Comparison of ENCODE assay signal across 8 mouse cellular contexts in the genomic region with DNA sequence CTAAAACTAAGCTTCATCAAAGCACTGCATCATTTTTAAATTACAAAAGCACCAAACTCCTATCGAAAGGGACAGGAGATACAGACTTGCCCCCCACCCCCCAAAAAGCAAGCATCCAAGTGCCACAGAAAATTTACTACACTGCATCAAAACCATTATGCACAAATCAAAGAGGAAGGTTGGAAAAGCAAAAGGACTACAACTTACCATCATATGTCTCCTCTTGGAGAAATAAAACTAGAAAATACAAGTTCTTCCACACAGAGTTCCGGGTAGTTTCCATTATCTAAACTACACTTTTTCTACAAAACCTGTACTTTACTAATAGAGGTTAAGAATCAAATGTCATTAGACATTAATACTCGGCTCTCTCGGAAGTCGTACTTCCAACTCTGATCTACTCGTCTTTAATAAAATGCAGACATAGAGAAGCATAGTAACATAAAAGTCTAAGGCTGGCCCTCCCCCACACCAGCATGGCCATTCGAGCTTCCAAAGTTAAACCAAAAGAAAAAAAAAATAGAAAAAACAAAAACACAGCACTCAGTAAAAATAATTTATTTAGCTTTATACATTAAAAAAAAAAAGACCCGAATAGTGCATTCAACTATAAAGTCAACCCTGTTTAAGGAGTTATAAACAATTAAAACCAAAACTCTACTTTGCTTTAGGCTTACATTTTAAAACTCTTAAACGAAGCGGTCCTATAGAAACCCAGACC.
DNase-seq lines count a peak whose midpoint lies in the region; ATAC-seq and TF ChIP-seq lines count a peak whose summit lies in the region.

No protein-coding gene starts in this region.

- no peaks in the 10 kb centered on the region for H3K27me3 ChIP-seq in hindbrain, embryonic 12.5 days
- H3K27me3 ChIP-seq in midbrain, embryonic 15.5 days (replicated peaks): no peaks in the 10 kb centered on the region

- H3K4me2 ChIP-seq in hindbrain, embryonic 12.5 days (replicated peaks): peak overlapping the region; percentile 70
- peak overlapping the region; percentile 65 for H3K4me2 ChIP-seq in midbrain, embryonic 15.5 days

- no peak for TF ChIP-seq CTCF in bone marrow macrophage, adult 2 months (IDR thresholded peaks at IDR 0.05; ENCODE audit: low read depth, low read length)

- H3K4me3 ChIP-seq in bone marrow macrophage, adult 2 months (ENCODE audit: insufficient read depth, low read length): peak overlapping the region; percentile 72
- peak overlapping the region; percentile 87 for H3K4me3 ChIP-seq in hindbrain, embryonic 12.5 days
- peak overlapping the region; percentile 92 for H3K4me3 ChIP-seq in midbrain, embryonic 15.5 days

- H3K4me1 ChIP-seq in bone marrow macrophage, adult 2 months (ENCODE audit: control insufficient read depth, insufficient read depth, low read length): peaks cover 23% of the 10 kb centered on the region
- peaks cover 24% of the 10 kb centered on the region for H3K4me1 ChIP-seq in hindbrain, embryonic 12.5 days
- peaks cover 35% of the 10 kb centered on the region for H3K4me1 ChIP-seq in midbrain, embryonic 15.5 days

- TF ChIP-seq POLR2A in bone marrow macrophage, adult 2 months (IDR thresholded peaks at IDR 0.05; ENCODE audit: borderline replicate concordance, low read depth, low read length): no peak

- H3K9ac ChIP-seq in hindbrain, embryonic 12.5 days: peak overlapping the region; percentile 99
- H3K9ac ChIP-seq in midbrain, embryonic 15.5 days: peak overlapping the region; percentile 89

- no peak for ATAC-seq in hindbrain, embryonic 12.5 days (ENCODE audit: low FRiP score)
- ATAC-seq in midbrain, embryonic 15.5 days (replicated peaks): no peak

- peak overlapping the region; percentile 85 for H3K27ac ChIP-seq in bone marrow macrophage, adult 2 months (ENCODE audit: insufficient read depth, low read depth, low read length)
- H3K27ac ChIP-seq in hindbrain, embryonic 12.5 days: peak overlapping the region; percentile 99
- H3K27ac ChIP-seq in midbrain, embryonic 15.5 days: peak overlapping the region; percentile 99

- peaks cover 16% of the 10 kb centered on the region for H3K36me3 ChIP-seq in hindbrain, embryonic 12.5 days
- no peaks in the 10 kb centered on the region for H3K36me3 ChIP-seq in midbrain, embryonic 15.5 days (replicated peaks)

- WGBS in hindbrain, embryonic 12.5 days: 2% methylated on average over 10 of the region's 10 CpGs
- WGBS in midbrain, embryonic 15.5 days: 2% methylated on average over 10 of the region's 10 CpGs

- no peaks in the 10 kb centered on the region for H3K9me3 ChIP-seq in hindbrain, embryonic 12.5 days (replicated peaks)
- H3K9me3 ChIP-seq in midbrain, embryonic 15.5 days: no peaks in the 10 kb centered on the region

- peak; percentile 31 for DNase-seq in kidney, postnatal 10 days
- no peak for DNase-seq in kidney, adult 11 months
- DNase-seq in frontal cortex, adult 2 months (ENCODE audit: extremely low spot score in 1 of 2, low spot score in 1 of 2): no peak
- DNase-seq in adrenal gland, adult 8-10 months: no peak
- DNase-seq in thymus, adult 18-20 months: no peak
